Mouse (Mus musculus) embryonic facial prominence, embryonic 11.5 days (tissue): Measurements from ENCODE around the gene 5330417C22Rik. TPM values are rescaled to one million over a fixed set of nuclear protein-coding genes. Genes with fewer than 3 reads are reported as not detected.
"Not testable (repeated sequence)": the region's sequence is repeated elsewhere in the genome, so short reads cannot be mapped to it uniquely, and the experiment has no call there.

Experiments
- ATAC-seq: fragments of 200-750 bp; cut with Nextera tagmentation; replicated peaks from 2 replicates; pipeline ENCODE4 v1.8.0; 2017; ENCODE audit warnings: low read depth; ENCODE audit not compliant: insufficient number of reproducible peaks, low FRiP score, low TSS enrichment
- DNase-seq: peaks from one replicate; pipeline ENCODE4 v3.0.0-alpha.2; 2015; ENCODE audit warnings: low spot score
- H3K27ac ChIP-seq: fragments of 300-500 bp; sonication (generic); replicated peaks from 2 replicates; pipeline ENCODE4 v1.5.1; 2014; ENCODE audit warnings: mild to moderate bottlenecking, low read depth, low read length, control low read depth
- H3K27me3 ChIP-seq: fragments of 300-500 bp; sonication (generic); 2 replicates; pipeline ENCODE4 v1.6.1; 2014; ENCODE audit warnings: mild to moderate bottlenecking, low read length, moderate library complexity, mixed read lengths; ENCODE audit not compliant: control insufficient read depth, insufficient read depth
- H3K36me3 ChIP-seq: fragments of 300-500 bp; sonication (generic); replicated peaks from 2 replicates; pipeline ENCODE4 v1.6.1; 2014; ENCODE audit warnings: low read depth, mild to moderate bottlenecking, low read length, moderate library complexity, mixed read lengths; ENCODE audit not compliant: control insufficient read depth, insufficient read depth
- H3K4me1 ChIP-seq: fragments of 300-500 bp; sonication (generic); 2 replicates; pipeline ENCODE4 v1.6.1; 2014; ENCODE audit warnings: low read length, mixed read lengths; ENCODE audit not compliant: control insufficient read depth, insufficient read depth
- H3K4me2 ChIP-seq: fragments of 300-500 bp; sonication (generic); 2 replicates; pipeline ENCODE4 v1.6.1; 2014; ENCODE audit warnings: low read depth, mild to moderate bottlenecking, control low read depth, low read length, moderate library complexity
- H3K4me3 ChIP-seq: fragments of 300-500 bp; sonication (generic); 2 replicates; pipeline ENCODE4 v1.5.1; 2014; ENCODE audit warnings: low read depth, low read length, control low read depth
- H3K9ac ChIP-seq: fragments of 300-500 bp; sonication (generic); replicated peaks from 2 replicates; pipeline ENCODE4 v1.6.1; 2014; ENCODE audit warnings: mild to moderate bottlenecking, control low read depth, low read length
- H3K9me3 ChIP-seq: fragments of 300-500 bp; sonication (generic); replicated peaks from 2 replicates; pipeline ENCODE4 v1.6.1; 2016; ENCODE audit warnings: mild to moderate bottlenecking, low read length, inconsistent platforms, mixed read lengths; ENCODE audit not compliant: control insufficient read depth
- WGBS: fragments of 180-500 bp; shearing (Covaris S2); extraction: QIAGEN DNeasy Blood & Tissue Kit; methylation state at CpG from one replicate; pipeline ENCODE4 v1.1.7; 2014; 5-methylcytosine and 5-hydroxymethylcytosine counted together
- polyA plus RNA-seq: library from polyadenylated mRNA; unstranded; fragments of >200 nt; fragmentation: Nextera tagmentation; extraction: Ambion mirVana; gene quantifications from 2 replicates; pipeline ENCODE4 v1.2.1, GENCODE M21; 2014

The 5330417C22Rik gene
- polyA plus RNA-seq, 1 experiment from 2014 or later, result 0.48 TPM

- H3K9ac ChIP-seq, result no peak overlapping the region
- H3K36me3 ChIP-seq, result no peaks in the 10 kb centered on the region
- DNase-seq (no peak), ATAC-seq (no peak)
- H3K27ac ChIP-seq, result no peak overlapping the region
- H3K4me2 ChIP-seq, result no peak overlapping the region
- no peaks in the 10 kb centered on the region for H3K27me3 ChIP-seq
- no peak overlapping the region for H3K4me3 ChIP-seq
- no peaks in the 10 kb centered on the region for H3K9me3 ChIP-seq
- WGBS, result 79% methylated on average over 3 of the region's 3 CpGs
- no peaks in the 10 kb centered on the region for H3K4me1 ChIP-seq
Measured at GRCm38 (mm10) chr3:108513465-108513864, 22.9 kb downstream of the 5330417C22Rik start.

- Histone ChIP-seq H3K9ac (no peak overlapping the region), H3K4me3 (no peak overlapping the region), H3K27ac (no peak overlapping the region), H3K4me2 (no peak overlapping the region), H3K36me3 (no peaks in the 10 kb centered on the region), H3K9me3 (no peaks in the 10 kb centered on the region), H3K27me3 (no peaks in the 10 kb centered on the region), H3K4me1 (no peaks in the 10 kb centered on the region)
- DNase-seq (no peak), ATAC-seq (no peak)
- 25% methylated on average over 9 of the region's 9 CpGs for WGBS
Measured at GRCm38 (mm10) chr3:108510716-108511483, 25.4 kb downstream of the 5330417C22Rik start.

GRCm38 (mm10) chr3:108510156-108510555, 26.2 kb downstream of the 5330417C22Rik start:
- H3K27me3 ChIP-seq, result no peaks in the 10 kb centered on the region
- no peak overlapping the region for H3K27ac ChIP-seq
- H3K4me2 ChIP-seq, result no peak overlapping the region
- H3K9ac ChIP-seq, result no peak overlapping the region
- no peaks in the 10 kb centered on the region for H3K9me3 ChIP-seq
- no peak overlapping the region for H3K4me3 ChIP-seq
- H3K4me1 ChIP-seq, result no peaks in the 10 kb centered on the region
- H3K36me3 ChIP-seq, result no peaks in the 10 kb centered on the region
- no peak for DNase-seq
- WGBS, result 57% methylated on average over 1 of the region's 2 CpGs
- no peak for ATAC-seq

GRCm38 (mm10) chr3:108508745-108509474, 27.4 kb downstream of the 5330417C22Rik start:
- H3K9ac ChIP-seq, result no peak overlapping the region
- no peak for ATAC-seq
- WGBS, result 71% methylated on average over 4 of the region's 4 CpGs
- no peak overlapping the region for H3K27ac ChIP-seq
- H3K4me1 ChIP-seq, result no peaks in the 10 kb centered on the region
- no peak overlapping the region for H3K4me2 ChIP-seq
- no peaks in the 10 kb centered on the region for H3K9me3 ChIP-seq
- DNase-seq, result no peak
- H3K36me3 ChIP-seq, result no peaks in the 10 kb centered on the region
- no peak overlapping the region for H3K4me3 ChIP-seq
- H3K27me3 ChIP-seq, result no peaks in the 10 kb centered on the region

- 81% methylated on average over 4 of the region's 4 CpGs for WGBS
Measured at GRCm38 (mm10) chr3:108503908-108504307, 32.4 kb downstream of the 5330417C22Rik start.

GRCm38 (mm10) chr3:108501411-108501810, 34.9 kb downstream of the 5330417C22Rik start:
- ATAC-seq, result not testable (repeated sequence)
- 83% methylated on average over 3 of the region's 3 CpGs for WGBS

More at GRCm38 (mm10) chr3:108503908-108504307, 32.4 kb downstream of the 5330417C22Rik start:
- no peaks in the 10 kb centered on the region for H3K36me3 ChIP-seq
- no peak overlapping the region for H3K4me3 ChIP-seq
- ATAC-seq (no peak), DNase-seq (no peak)
- no peaks in the 10 kb centered on the region for H3K27me3 ChIP-seq
- no peak overlapping the region for H3K27ac ChIP-seq
- no peaks in the 10 kb centered on the region for H3K9me3 ChIP-seq
- no peak overlapping the region for H3K4me2 ChIP-seq
- no peak overlapping the region for H3K9ac ChIP-seq
- H3K4me1 ChIP-seq, result no peaks in the 10 kb centered on the region

GRCm38 (mm10) chr3:108499826-108500225, 36.5 kb downstream of the 5330417C22Rik start:
- no peak for DNase-seq
- Histone ChIP-seq H3K4me2 (no peak overlapping the region), H3K4me1 (0 out of 2 replicates have a peak, but pooled peaks cover 3% of the 10 kb centered on the region), H3K9ac (no peak overlapping the region), H3K9me3 (no peaks in the 10 kb centered on the region), H3K36me3 (no peaks in the 10 kb centered on the region), H3K27ac (no peak overlapping the region), H3K27me3 (no peaks in the 10 kb centered on the region), H3K4me3 (no peak overlapping the region)
- 62% methylated on average over 8 of the region's 8 CpGs for WGBS
- ATAC-seq, result no peak

More at GRCm38 (mm10) chr3:108501411-108501810, 34.9 kb downstream of the 5330417C22Rik start:
- H3K36me3 ChIP-seq, H3K27ac ChIP-seq, DNase-seq, H3K27me3 ChIP-seq, H3K9me3 ChIP-seq, H3K9ac ChIP-seq, H3K4me2 ChIP-seq, H3K4me1 ChIP-seq, H3K4me3 ChIP-seq: not testable (repeated sequence)

GRCm38 (mm10) chr3:108497602-108498001, 38.7 kb downstream of the 5330417C22Rik start:
- Histone ChIP-seq H3K9ac (no peak overlapping the region), H3K4me3 (no peak overlapping the region), H3K27me3 (no peaks in the 10 kb centered on the region), H3K27ac (no peak overlapping the region), H3K4me1 (0 out of 2 replicates have a peak, but pooled peaks cover 3% of the 10 kb centered on the region), H3K9me3 (no peaks in the 10 kb centered on the region), H3K36me3 (no peaks in the 10 kb centered on the region), H3K4me2 (no peak overlapping the region)
- ATAC-seq, result 0 out of 2 replicates have a peak, but pooled peaks have one; percentile 20
- WGBS, result 40% methylated on average over 9 of the region's 9 CpGs
- DNase-seq, result no peak
